Mouse (Mus musculus) heart, embryonic 11.5 days (tissue): ENCODE data around the gene Dock8. TPM values are rescaled to one million over a fixed set of nuclear protein-coding genes. Genes with fewer than 3 reads are reported as not detected.

Experiments
- ATAC-seq: fragments of 200-750 bp; cut with Nextera tagmentation; replicated peaks from 2 replicates; pipeline ENCODE4 v1.8.0; 2017; ENCODE audit warnings: moderate library complexity; ENCODE audit not compliant: insufficient number of reproducible peaks, low FRiP score, low TSS enrichment
- H3K27ac ChIP-seq: fragments of 300-500 bp; sonication (generic); 2 replicates; pipeline ENCODE4 v1.5.1; 2014; ENCODE audit warnings: mild to moderate bottlenecking, low read depth, low read length
- H3K27me3 ChIP-seq: fragments of 300-500 bp; sonication (generic); 2 replicates; pipeline ENCODE4 v1.6.1; 2014; ENCODE audit warnings: mild to moderate bottlenecking, low read length, mixed read lengths; ENCODE audit not compliant: control insufficient read depth, insufficient read depth
- H3K36me3 ChIP-seq: fragments of 300-500 bp; sonication (generic); 2 replicates; pipeline ENCODE4 v1.6.1; 2014; ENCODE audit warnings: mild to moderate bottlenecking, low read length, moderate library complexity, mixed read lengths; ENCODE audit not compliant: control insufficient read depth, insufficient read depth
- H3K4me1 ChIP-seq: fragments of 300-500 bp; sonication (generic); 2 replicates; pipeline ENCODE4 v1.6.1; 2014; ENCODE audit warnings: low read length; ENCODE audit not compliant: control insufficient read depth, insufficient read depth
- H3K4me2 ChIP-seq: fragments of 300-500 bp; sonication (generic); 2 replicates; pipeline ENCODE4 v1.6.1; 2014; ENCODE audit warnings: mild to moderate bottlenecking, moderate library complexity
- H3K4me3 ChIP-seq: fragments of 300-500 bp; sonication (generic); 2 replicates; pipeline ENCODE4 v1.5.1; 2014; ENCODE audit warnings: low read depth, low read length
- H3K9ac ChIP-seq: fragments of 300-500 bp; sonication (generic); 2 replicates; pipeline ENCODE4 v1.6.1; 2014; ENCODE audit warnings: mild to moderate bottlenecking, low read depth, low read length, moderate library complexity
- H3K9me3 ChIP-seq: fragments of 300-500 bp; sonication (generic); replicated peaks from 2 replicates; pipeline ENCODE4 v1.6.1; 2016; ENCODE audit warnings: low read length; ENCODE audit not compliant: control insufficient read depth
- WGBS: fragments of 180-500 bp; shearing (Covaris S2); extraction: QIAGEN DNeasy Blood & Tissue Kit; methylation state at CpG from one replicate; pipeline ENCODE4 v1.1.7; 2014; ENCODE audit not compliant: insufficient replicate concordance; 5-methylcytosine and 5-hydroxymethylcytosine counted together
- polyA plus RNA-seq: library from polyadenylated mRNA; unstranded; fragments of >200 nt; fragmentation: Nextera tagmentation; extraction: Ambion mirVana; gene quantifications from 2 replicates; pipeline ENCODE4 v1.2.1, GENCODE M21; 2014

Dock8 gene
- polyA plus RNA-seq, 1 experiment from 2014 or later = 4.9 TPM

DNA sequence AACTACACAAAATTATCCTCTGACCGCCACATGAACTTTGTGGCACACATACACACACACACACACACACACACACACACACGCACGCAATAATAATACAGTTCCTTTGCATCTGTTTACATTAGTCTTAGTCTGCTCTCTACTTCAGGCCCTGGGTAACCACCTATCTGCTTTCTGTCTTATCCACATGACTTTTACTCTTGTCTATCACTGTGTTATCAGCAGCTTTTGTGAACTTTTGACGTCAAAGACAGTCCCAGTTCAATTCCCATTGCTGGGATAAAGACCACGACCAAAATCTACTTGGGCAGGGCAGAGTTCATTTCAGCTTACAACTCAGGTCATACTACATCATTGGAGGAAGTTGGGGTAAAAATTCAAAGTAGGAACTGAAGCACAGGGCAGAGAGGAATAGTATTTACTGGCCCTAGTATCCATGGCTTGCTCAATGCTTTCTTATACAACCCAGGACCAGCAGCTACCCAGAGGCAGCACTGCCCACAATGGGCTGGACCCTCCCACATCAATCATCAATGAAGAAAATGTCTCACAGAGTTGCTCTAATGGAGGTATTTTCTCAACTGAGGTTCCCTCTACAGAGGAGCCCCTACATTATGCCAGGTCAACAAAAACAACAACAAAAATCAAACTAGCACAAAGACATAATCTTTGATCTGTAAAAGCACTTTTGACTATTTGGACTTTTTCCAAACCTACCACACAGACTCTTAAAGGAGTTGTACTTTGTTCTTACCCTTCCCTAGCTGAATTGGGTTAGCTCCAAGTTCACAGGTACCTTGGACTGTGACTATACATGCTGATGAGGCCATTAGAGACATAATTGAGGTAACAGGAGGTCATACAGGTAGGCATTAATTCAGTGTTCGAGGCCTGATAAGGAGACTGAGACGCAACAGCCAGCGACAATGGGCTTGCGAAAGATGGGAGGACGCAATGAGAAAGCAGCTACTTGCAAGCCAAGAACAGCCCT, 20.2 kb upstream of the Dock8 start:
- no peak for ATAC-seq
- no peak overlapping the region for H3K4me3 ChIP-seq
- H3K9me3 ChIP-seq = no peaks in the 10 kb centered on the region
- H3K4me1 ChIP-seq = no peaks in the 10 kb centered on the region
- WGBS = 73% methylated on average over 10 of the region's 10 CpGs
- no peak overlapping the region for H3K9ac ChIP-seq
- H3K27me3 ChIP-seq = no peaks in the 10 kb centered on the region
- no peak overlapping the region for H3K27ac ChIP-seq
- H3K36me3 ChIP-seq = no peaks in the 10 kb centered on the region
- H3K4me2 ChIP-seq = no peak overlapping the region

GRCm38 (mm10) chr19:24981294-24981693, 18.0 kb upstream of the Dock8 start:
- H3K27me3 ChIP-seq = no peaks in the 10 kb centered on the region
- no peak overlapping the region for H3K4me3 ChIP-seq
- no peaks in the 10 kb centered on the region for H3K4me1 ChIP-seq
- no peak overlapping the region for H3K4me2 ChIP-seq
- H3K9me3 ChIP-seq = no peaks in the 10 kb centered on the region
- ATAC-seq = no peak
- no peak overlapping the region for H3K9ac ChIP-seq
- no peak overlapping the region for H3K27ac ChIP-seq
- 70% methylated on average over 8 of the region's 8 CpGs for WGBS
- H3K36me3 ChIP-seq = no peaks in the 10 kb centered on the region

GRCm38 (mm10) chr19:24983050-24983449, 16.3 kb upstream of the Dock8 start:
- no peak for ATAC-seq
- Histone ChIP-seq H3K9me3 (no peaks in the 10 kb centered on the region), H3K4me1 (no peaks in the 10 kb centered on the region), H3K27ac (no peak overlapping the region), H3K4me2 (no peak overlapping the region), H3K4me3 (no peak overlapping the region), H3K27me3 (no peaks in the 10 kb centered on the region), H3K36me3 (no peaks in the 10 kb centered on the region), H3K9ac (no peak overlapping the region)
- WGBS = 78% methylated on average over 4 of the region's 4 CpGs

DNA sequence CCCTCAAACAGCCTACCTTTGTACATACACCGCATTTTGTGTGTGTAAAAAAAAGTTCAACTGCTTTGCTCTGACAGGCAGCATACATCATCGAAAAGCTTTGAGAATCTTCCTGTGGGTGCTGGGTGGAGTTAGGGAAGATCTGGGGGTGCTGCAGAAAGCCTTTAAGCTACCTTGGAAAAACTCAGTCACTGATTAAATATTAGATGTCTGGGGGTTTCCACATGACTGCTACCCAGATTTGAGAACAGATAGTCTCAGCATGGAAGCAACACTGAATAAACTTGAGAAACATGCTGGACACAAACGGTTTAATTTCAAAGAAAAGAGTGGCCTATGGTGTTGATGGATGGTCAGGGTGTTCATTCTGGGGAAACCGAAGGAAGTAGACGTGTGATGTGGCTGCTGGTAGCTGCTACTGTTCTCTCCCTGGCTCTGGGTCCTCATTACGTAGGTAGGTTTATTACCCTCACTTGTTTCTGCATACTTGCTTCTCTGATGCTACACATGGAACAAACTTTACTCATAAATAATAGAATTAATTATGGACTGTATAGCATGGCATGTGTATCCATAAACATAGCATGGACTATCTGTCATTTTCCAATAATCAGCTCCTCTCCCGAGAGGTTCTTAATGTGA, 15.4 kb upstream of the Dock8 start:
- no peaks in the 10 kb centered on the region for H3K36me3 ChIP-seq
- no peak overlapping the region for H3K4me3 ChIP-seq
- no peaks in the 10 kb centered on the region for H3K27me3 ChIP-seq
- no peaks in the 10 kb centered on the region for H3K4me1 ChIP-seq
- no peak for ATAC-seq
- 78% methylated on average over 7 of the region's 7 CpGs for WGBS
- H3K27ac ChIP-seq = no peak overlapping the region
- H3K9me3 ChIP-seq = no peaks in the 10 kb centered on the region
- no peak overlapping the region for H3K4me2 ChIP-seq
- no peak overlapping the region for H3K9ac ChIP-seq

DNA sequence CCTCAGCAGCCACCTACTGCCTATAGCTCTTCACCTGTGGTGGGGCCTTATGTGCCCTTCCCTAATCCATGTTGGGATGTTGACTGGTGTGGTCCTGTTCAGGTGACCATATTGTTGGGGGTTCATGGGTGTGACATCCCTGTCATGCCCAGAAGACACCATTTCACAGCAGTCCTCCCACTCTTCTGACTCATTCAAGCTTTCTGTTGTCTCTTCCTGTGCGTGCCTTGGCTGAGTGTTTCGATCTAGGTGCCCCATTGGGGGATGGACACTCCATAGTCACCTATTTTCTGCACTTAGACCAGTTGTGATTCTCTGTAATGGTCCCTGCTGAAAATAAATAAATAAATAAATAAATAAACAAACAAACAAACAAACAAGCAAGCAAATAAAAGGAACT, 14.3 kb upstream of the Dock8 start:
- H3K4me3 ChIP-seq = no peak overlapping the region
- H3K36me3 ChIP-seq = no peaks in the 10 kb centered on the region
- no peaks in the 10 kb centered on the region for H3K4me1 ChIP-seq
- WGBS = 96% methylated on average over 2 of the region's 2 CpGs
- ATAC-seq = no peak
- no peak overlapping the region for H3K9ac ChIP-seq
- H3K4me2 ChIP-seq = no peak overlapping the region
- H3K27me3 ChIP-seq = no peaks in the 10 kb centered on the region
- no peaks in the 10 kb centered on the region for H3K9me3 ChIP-seq
- no peak overlapping the region for H3K27ac ChIP-seq

- no peak overlapping the region for H3K4me2 ChIP-seq
- H3K9me3 ChIP-seq = no peaks in the 10 kb centered on the region
- H3K27me3 ChIP-seq = no peaks in the 10 kb centered on the region
- 57% methylated on average over 4 of the region's 4 CpGs for WGBS
- H3K27ac ChIP-seq = no peak overlapping the region
- no peak overlapping the region for H3K4me3 ChIP-seq
- no peak overlapping the region for H3K9ac ChIP-seq
- H3K4me1 ChIP-seq = no peaks in the 10 kb centered on the region
- no peaks in the 10 kb centered on the region for H3K36me3 ChIP-seq
- no peak for ATAC-seq
These were observed 12.0 kb upstream of the Dock8 start for GRCm38 (mm10) chr19:24987355-24987754.

GRCm38 (mm10) chr19:24988831-24989230, 10.5 kb upstream of the Dock8 start:
- ATAC-seq = no peak
- 70% methylated on average over 5 of the region's 5 CpGs for WGBS
- no peaks in the 10 kb centered on the region for H3K9me3 ChIP-seq
- H3K9ac ChIP-seq = no peak overlapping the region
- H3K27ac ChIP-seq = no peak overlapping the region
- H3K27me3 ChIP-seq = no peaks in the 10 kb centered on the region
- no peak overlapping the region for H3K4me3 ChIP-seq
- no peaks in the 10 kb centered on the region for H3K4me1 ChIP-seq
- H3K4me2 ChIP-seq = no peak overlapping the region
- H3K36me3 ChIP-seq = no peaks in the 10 kb centered on the region

GRCm38 (mm10) chr19:24990138-24990822, 9.1 kb upstream of the Dock8 start:
- H3K4me2 ChIP-seq = no peak overlapping the region

More at GRCm38 (mm10) chr19:24990138-24990822, 9.1 kb upstream of the Dock8 start:
- Histone ChIP-seq H3K9ac (no peak overlapping the region), H3K36me3 (no peaks in the 10 kb centered on the region), H3K4me1 (0 out of 2 replicates have a peak, but pooled peaks cover 2% of the 10 kb centered on the region), H3K27me3 (no peaks in the 10 kb centered on the region), H3K4me3 (no peak overlapping the region), H3K9me3 (no peaks in the 10 kb centered on the region), H3K27ac (no peak overlapping the region)
- ATAC-seq = no peak
- WGBS = 56% methylated on average over 7 of the region's 7 CpGs
